Mouse (Mus musculus): ENCODE results near the gene Haus7. TPM values are rescaled to one million over a fixed set of nuclear protein-coding genes. Genes with fewer than 3 reads are reported as not detected.

Haus7 gene
- total and polyA plus RNA-seq, 3 experiments, result 32.9 to 34.9 (median 34.2) TPM

- TF ChIP-seq HCFC1 (IDR thresholded peaks at IDR 0.05; ENCODE audit: low read depth, low read length), result no peak
- no peak for TF ChIP-seq JUND (conservative IDR thresholded peaks at IDR 0.05; ENCODE audit: low read depth, low read length)
- TF ChIP-seq JUN (IDR thresholded peaks at IDR 0.05; ENCODE audit: insufficient read depth, low read depth, low read length), result no peak
- no peak for TF ChIP-seq NELFE (IDR thresholded peaks at IDR 0.05; ENCODE audit: low read depth, low read length)
- TF ChIP-seq TCF12 (IDR thresholded peaks at IDR 0.05; ENCODE audit: low read depth, low read length), result no peak
- TF ChIP-seq MAFK (IDR thresholded peaks at IDR 0.05; ENCODE audit: insufficient replicate concordance, low read length), result no peak
- H3K9me3 ChIP-seq (replicated peaks; ENCODE audit: low read length), result no peaks in the 10 kb centered on the region
- dilution Hi-C loops (cut with MboI; ENCODE audit: extremely low pct_ligation_motif_present, extremely low pct_unique_long_range_greater_than_20kb, low sequenced_read_pairs), result no loop called here
These were observed 17.4 kb downstream of the Haus7 start for GRCm38 (mm10) chrX:73441428-73441827.

GRCm38 (mm10) chrX:73435252-73435651, 23.6 kb downstream of the Haus7 start, which contains the start of gene Trex2:
Gene Trex2, minus strand, starts transcription at chrX:73435344.
- no peaks in the 10 kb centered on the region for H3K4me1 ChIP-seq (ENCODE audit: control insufficient read depth in 1 of 2, insufficient read depth in 2 of 2)
- in situ Hi-C loops (cut with MboI; ENCODE audit: low pct_ligation_motif_present, low pct_unique_long_range_greater_than_20kb, low sequenced_read_pairs), result loop anchor here (25.0 kb wide), 1 partner anchor 423 kb away; no protein-coding TSS in a partner anchor
- no peaks in the 10 kb centered on the region for H3K27me3 ChIP-seq (replicated peaks)
- TF ChIP-seq MAZ (IDR thresholded peaks at IDR 0.05; ENCODE audit: low read depth, low read length) (no peak), IRF4 (IDR thresholded peaks at IDR 0.05; ENCODE audit: low read depth, low read length) (no peak), UBTF (IDR thresholded peaks at IDR 0.05; ENCODE audit: low read depth, low read length) (no peak)
- peaks cover 5 to 37% of the 10 kb centered on the region in 2 experiments for H3K36me3 ChIP-seq (replicated peaks in 1 of 2; ENCODE audit: control insufficient read depth in 1 of 2, insufficient read depth in 1 of 2, low read length in 1 of 2)
- dilution Hi-C loops (cut with MboI; ENCODE audit: extremely low pct_ligation_motif_present, extremely low pct_unique_long_range_greater_than_20kb, low sequenced_read_pairs), result no loop called here
- no peak for DNase-seq (ENCODE audit: extremely low read depth)
- no peak within 1 kb of the TSS for H3K27ac ChIP-seq (ENCODE audit: insufficient read depth, low read depth)
- H3K4me3 ChIP-seq (replicated peaks in 1 of 3; ENCODE audit: low read depth in 2 of 3, low read length in 2 of 3, poor library complexity in 1 of 3), result no peak within 1 kb of the TSS
- no peak within 1 kb of the TSS for H3K4me2 ChIP-seq (ENCODE audit: insufficient read depth, low read depth, poor library complexity, severe bottlenecking)
- no peaks in the 10 kb centered on the region for H3K9me3 ChIP-seq (replicated peaks; ENCODE audit: low read length)
- no peak within 1 kb of the TSS for H3K9ac ChIP-seq (ENCODE audit: insufficient read depth, low read depth)
- H3K79me2 ChIP-seq (replicated peaks; ENCODE audit: control insufficient read depth, extremely low read depth, insufficient read depth, poor library complexity, severe bottlenecking), result no peaks in the 10 kb centered on the region

More at GRCm38 (mm10) chrX:73441428-73441827, 17.4 kb downstream of the Haus7 start:
- DNase-seq (ENCODE audit: extremely low read depth), result no peak
- no peak overlapping the region for H3K27ac ChIP-seq (ENCODE audit: insufficient read depth, low read depth)
- H3K4me2 ChIP-seq (ENCODE audit: insufficient read depth, low read depth, poor library complexity, severe bottlenecking), result no peak overlapping the region
- peaks cover 6 to 40% of the 10 kb centered on the region in 2 experiments for H3K36me3 ChIP-seq (replicated peaks in 1 of 2; ENCODE audit: control insufficient read depth in 1 of 2, insufficient read depth in 1 of 2, low read length in 1 of 2)
- in situ Hi-C loops (cut with MboI; ENCODE audit: low pct_ligation_motif_present, low pct_unique_long_range_greater_than_20kb, low sequenced_read_pairs), result loop anchor here (25.0 kb wide), 1 partner anchor 429 kb away; no protein-coding TSS in a partner anchor
- H3K4me3 ChIP-seq (replicated peaks in 1 of 3; ENCODE audit: low read depth in 2 of 3, low read length in 2 of 3, poor library complexity in 1 of 3), result no peak overlapping the region
- H3K9ac ChIP-seq (ENCODE audit: insufficient read depth, low read depth), result no peak overlapping the region
- H3K27me3 ChIP-seq (replicated peaks), result no peaks in the 10 kb centered on the region
- H3K4me1 ChIP-seq (ENCODE audit: control insufficient read depth in 1 of 2, insufficient read depth in 2 of 2), result no peaks in the 10 kb centered on the region
- no peaks in the 10 kb centered on the region for H3K79me2 ChIP-seq (replicated peaks; ENCODE audit: control insufficient read depth, extremely low read depth, insufficient read depth, poor library complexity, severe bottlenecking)

GRCm38 (mm10) chrX:73432850-73433249, 26.0 kb downstream of the Haus7 start:
- Histone ChIP-seq H3K36me3 (replicated peaks in 1 of 2; ENCODE audit: control insufficient read depth in 1 of 2, insufficient read depth in 1 of 2, low read length in 1 of 2) (peaks cover 5 to 29% of the 10 kb centered on the region in 2 experiments), H3K4me3 (replicated peaks in 1 of 3; ENCODE audit: low read depth in 2 of 3, low read length in 2 of 3, poor library complexity in 1 of 3) (no peak overlapping the region), H3K79me2 (replicated peaks; ENCODE audit: control insufficient read depth, extremely low read depth, insufficient read depth, poor library complexity, severe bottlenecking) (no peaks in the 10 kb centered on the region), H3K27ac (ENCODE audit: insufficient read depth, low read depth) (no peak overlapping the region), H3K9ac (ENCODE audit: insufficient read depth, low read depth) (no peak overlapping the region), H3K4me1 (ENCODE audit: control insufficient read depth in 1 of 2, insufficient read depth in 2 of 2) (no peaks in the 10 kb centered on the region), H3K4me2 (ENCODE audit: insufficient read depth, low read depth, poor library complexity, severe bottlenecking) (no peak overlapping the region), H3K27me3 (replicated peaks) (no peaks in the 10 kb centered on the region), H3K9me3 (replicated peaks; ENCODE audit: low read length) (no peaks in the 10 kb centered on the region)
- dilution Hi-C loops (cut with MboI; ENCODE audit: extremely low pct_ligation_motif_present, extremely low pct_unique_long_range_greater_than_20kb, low sequenced_read_pairs), result no loop called here
- in situ Hi-C loops (cut with MboI; ENCODE audit: low pct_ligation_motif_present, low pct_unique_long_range_greater_than_20kb, low sequenced_read_pairs), result loop anchor here (25.0 kb wide), 1 partner anchor 421 kb away; no protein-coding TSS in a partner anchor
- no peak for DNase-seq (ENCODE audit: extremely low read depth)
- no peak for TF ChIP-seq IRF4 (IDR thresholded peaks at IDR 0.05; ENCODE audit: low read depth, low read length)
- no peak for TF ChIP-seq BHLHE40 (IDR thresholded peaks at IDR 0.05; ENCODE audit: low read depth, low read length)
- TF ChIP-seq HCFC1 (IDR thresholded peaks at IDR 0.05; ENCODE audit: low read depth, low read length), result no peak
- no peak for TF ChIP-seq UBTF (IDR thresholded peaks at IDR 0.05; ENCODE audit: low read depth, low read length)
- TF ChIP-seq MAX (IDR thresholded peaks at IDR 0.05; ENCODE audit: low read length), result no peak
- TF ChIP-seq NRF1 (IDR thresholded peaks at IDR 0.05; ENCODE audit: low read depth, low read length), result no peak
- TF ChIP-seq JUN (IDR thresholded peaks at IDR 0.05; ENCODE audit: insufficient read depth, low read depth, low read length), result no peak
- no peak for TF ChIP-seq CTCF (conservative IDR thresholded peaks at IDR 0.05 in 1 of 2, IDR thresholded peaks at IDR 0.05 in 1 of 2; ENCODE audit: low read depth in 2 of 2, low read length in 2 of 2)
- no peak for TF ChIP-seq TCF12 (IDR thresholded peaks at IDR 0.05; ENCODE audit: low read depth, low read length)
- TF ChIP-seq GABPA (IDR thresholded peaks at IDR 0.05; ENCODE audit: insufficient replicate concordance, low read depth, low read length), result no peak
- TF ChIP-seq EP300 (IDR thresholded peaks at IDR 0.05; ENCODE audit: low read length), result no peak
- TF ChIP-seq SIN3A (IDR thresholded peaks at IDR 0.05; ENCODE audit: low read length), result no peak
- TF ChIP-seq POLR2A (IDR thresholded peaks at IDR 0.05; ENCODE audit: low read depth, low read length), result no peak
- TF ChIP-seq MAFK (IDR thresholded peaks at IDR 0.05; ENCODE audit: insufficient replicate concordance, low read length), result no peak
- no peak for TF ChIP-seq PAX5 (IDR thresholded peaks at IDR 0.05; ENCODE audit: low read length)
- TF ChIP-seq JUND (conservative IDR thresholded peaks at IDR 0.05; ENCODE audit: low read depth, low read length), result no peak
- no peak for TF ChIP-seq USF2 (conservative IDR thresholded peaks at IDR 0.05; ENCODE audit: low read depth, low read length)

Measured in CH12.LX (cell line).